Mouse (Mus musculus) MEL (cell line): Measurements from ENCODE around the gene Ndc1.

Experiments used
- NELFE ChIP-seq: IDR thresholded peaks from 2 replicates; pipeline ENCODE4 v1.6.1; 2011; ENCODE audit warnings: low read depth, low read length, improper control_type of control experiment
- ZMIZ1 ChIP-seq: IDR thresholded peaks from 2 replicates; pipeline ENCODE4 v1.6.1; 2012; ENCODE audit warnings: low read depth, mild to moderate bottlenecking, inconsistent platforms, low read length, improper control_type of control experiment, moderate library complexity

DNA sequence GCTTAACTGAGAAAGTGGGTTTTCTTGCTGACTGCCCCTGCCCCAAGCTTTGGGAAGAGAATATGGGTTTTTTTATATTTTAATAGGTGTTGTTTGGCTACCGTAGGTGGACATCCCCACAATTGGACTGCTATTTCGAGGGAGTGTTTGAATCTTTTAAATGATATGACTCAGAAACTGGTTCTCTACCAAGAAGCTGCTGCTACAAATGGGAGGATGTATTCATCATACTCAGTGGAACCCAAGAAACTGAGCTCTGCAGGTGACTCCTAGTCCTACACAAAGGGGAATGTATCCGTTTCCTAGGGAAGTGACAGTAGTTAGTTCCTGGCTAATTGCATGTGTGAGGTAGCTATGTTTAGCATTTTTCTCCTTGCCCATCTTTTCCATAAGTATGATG is 21.8 kb downstream of the Ndc1 start:
- TF ChIP-seq ZMIZ1: no peak
- no peak for TF ChIP-seq NELFE
